Mouse (Mus musculus): ENCODE results near the gene Pdlim1. TPM values are rescaled to one million over a fixed set of nuclear protein-coding genes. Genes with fewer than 3 reads are reported as not detected.
"Not testable (repeated sequence)": the region's sequence is repeated elsewhere in the genome, so short reads cannot be mapped to it uniquely, and the experiment has no call there.

Pdlim1 gene
- polyA plus RNA-seq, 1 experiment from 2014 or later = 151 TPM

DNA sequence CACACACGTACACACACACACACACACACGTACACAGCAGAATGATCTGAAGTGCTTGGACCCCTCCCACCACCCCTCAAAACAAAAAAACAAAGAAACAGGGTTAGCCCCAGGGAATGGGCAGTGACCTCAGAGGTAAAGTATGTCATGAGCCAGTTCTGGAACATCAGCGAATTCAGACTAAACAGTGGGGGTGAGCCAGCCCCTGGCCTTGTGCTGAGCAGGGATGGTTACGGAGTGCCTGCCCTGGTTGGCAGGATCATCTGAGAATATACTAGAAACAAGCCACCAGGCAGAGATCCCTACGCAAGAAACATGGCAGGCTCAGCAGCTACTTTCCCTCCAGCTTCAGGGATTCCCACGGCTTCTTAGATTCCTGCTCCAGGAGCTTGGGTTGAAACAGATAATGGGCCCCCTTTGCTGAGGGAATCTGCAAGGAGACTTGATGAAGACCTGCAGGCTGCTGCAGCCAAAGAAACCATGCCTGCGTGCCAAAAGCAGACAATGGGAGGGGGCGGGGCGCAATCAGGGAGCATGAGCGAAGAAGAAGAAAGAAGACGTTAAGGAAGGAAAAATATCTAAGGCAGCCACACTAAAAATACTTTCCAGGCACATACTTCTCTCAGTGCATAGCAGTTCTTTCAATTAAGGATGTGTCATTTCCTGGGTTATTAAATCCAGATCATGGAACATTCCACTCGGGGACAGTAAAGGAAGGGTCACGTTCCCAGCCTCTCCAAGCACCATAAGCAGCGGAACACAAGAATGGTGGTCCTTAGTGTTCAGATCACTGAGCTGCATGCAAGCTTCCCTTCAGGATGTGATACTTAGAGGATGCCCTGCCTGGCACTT is 30.6 kb downstream of the Pdlim1 start:
- H3K4me2 ChIP-seq (replicated peaks) = peak overlapping the region; percentile 30
- WGBS = 36% methylated on average over 14 of the region's 14 CpGs
- peak; percentile 79 for ATAC-seq (ENCODE audit: insufficient number of reproducible peaks, low FRiP score, low TSS enrichment, low read depth)
- no peaks in the 10 kb centered on the region for H3K9me3 ChIP-seq (replicated peaks)
- H3K4me3 ChIP-seq (replicated peaks) = no peak overlapping the region
- H3K36me3 ChIP-seq = no peaks in the 10 kb centered on the region
- H3K27me3 ChIP-seq = no peaks in the 10 kb centered on the region
- H3K4me1 ChIP-seq = peaks cover 22% of the 10 kb centered on the region
- no peak overlapping the region for H3K9ac ChIP-seq
- peak overlapping the region; percentile 83 for H3K27ac ChIP-seq (replicated peaks)

DNA sequence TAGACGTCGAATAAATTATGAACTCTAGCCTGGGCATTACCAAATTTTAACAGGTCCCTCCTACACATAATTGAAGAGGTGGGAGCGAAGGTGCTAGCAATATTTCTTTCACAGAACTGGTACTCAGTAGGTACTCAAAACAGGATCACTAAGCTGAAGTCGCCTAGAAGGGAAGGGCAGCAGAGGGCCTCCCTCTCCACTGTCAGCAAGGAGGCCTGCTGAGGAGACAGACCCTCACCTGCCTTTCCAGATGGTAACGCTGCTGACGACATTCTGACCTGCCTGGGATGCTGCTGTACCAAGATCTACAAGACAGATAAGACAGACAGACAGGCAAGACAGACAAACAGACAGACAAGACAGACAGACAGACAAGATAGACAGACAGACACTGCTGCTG is 31.3 kb downstream of the Pdlim1 start:
- no peak overlapping the region for H3K9ac ChIP-seq
- 72% methylated on average over 6 of the region's 6 CpGs for WGBS
- H3K4me2 ChIP-seq (replicated peaks) = no peak overlapping the region
- H3K4me1 ChIP-seq = peaks cover 22% of the 10 kb centered on the region
- H3K4me3 ChIP-seq (replicated peaks) = no peak overlapping the region
- no peaks in the 10 kb centered on the region for H3K36me3 ChIP-seq
- H3K9me3 ChIP-seq (replicated peaks) = no peaks in the 10 kb centered on the region
- peak overlapping the region; percentile 83 for H3K27ac ChIP-seq (replicated peaks)
- no peaks in the 10 kb centered on the region for H3K27me3 ChIP-seq
- ATAC-seq (ENCODE audit: insufficient number of reproducible peaks, low FRiP score, low TSS enrichment, low read depth) = no peak

DNA sequence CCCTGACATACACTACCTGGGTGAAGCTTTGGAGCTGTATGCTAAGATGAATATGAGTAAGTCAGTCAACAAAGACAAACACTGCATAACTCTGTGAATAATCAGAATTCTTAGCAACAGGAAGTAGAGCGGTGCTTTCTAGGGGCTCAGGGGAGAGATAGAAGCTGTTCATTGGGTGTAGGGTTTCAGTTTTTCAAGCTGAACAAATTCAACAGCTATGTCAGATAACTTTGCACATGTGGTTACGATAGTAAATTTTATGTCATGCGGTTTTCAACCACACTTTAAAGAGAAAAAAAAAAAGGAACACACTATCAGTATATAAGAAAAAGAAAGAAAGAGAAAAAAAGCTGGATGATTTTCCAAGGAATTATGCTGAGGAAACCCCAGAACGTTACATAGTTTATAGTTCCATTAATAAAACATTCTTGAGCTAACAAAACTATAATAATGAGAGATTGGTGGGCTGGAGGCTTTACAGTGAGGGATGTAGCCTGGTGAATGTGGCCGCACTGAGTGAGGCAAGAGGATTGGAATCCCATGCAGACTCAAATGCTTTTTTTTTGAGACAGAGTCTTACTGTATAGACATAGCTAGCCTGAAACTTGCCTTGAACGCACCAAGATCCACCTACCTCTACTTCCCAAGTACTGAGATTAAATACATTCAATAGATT is 33.3 kb downstream of the Pdlim1 start:
- 58% methylated on average over 6 of the region's 6 CpGs for WGBS
- no peaks in the 10 kb centered on the region for H3K36me3 ChIP-seq
- H3K4me3 ChIP-seq (replicated peaks) = no peak overlapping the region
- H3K9ac ChIP-seq = no peak overlapping the region
- H3K9me3 ChIP-seq (replicated peaks) = no peaks in the 10 kb centered on the region
- H3K4me1 ChIP-seq = peaks cover 22% of the 10 kb centered on the region
- no peaks in the 10 kb centered on the region for H3K27me3 ChIP-seq
- H3K4me2 ChIP-seq (replicated peaks) = no peak overlapping the region
- no peak for ATAC-seq (ENCODE audit: insufficient number of reproducible peaks, low FRiP score, low TSS enrichment, low read depth)
- no peak overlapping the region for H3K27ac ChIP-seq (replicated peaks)

DNA sequence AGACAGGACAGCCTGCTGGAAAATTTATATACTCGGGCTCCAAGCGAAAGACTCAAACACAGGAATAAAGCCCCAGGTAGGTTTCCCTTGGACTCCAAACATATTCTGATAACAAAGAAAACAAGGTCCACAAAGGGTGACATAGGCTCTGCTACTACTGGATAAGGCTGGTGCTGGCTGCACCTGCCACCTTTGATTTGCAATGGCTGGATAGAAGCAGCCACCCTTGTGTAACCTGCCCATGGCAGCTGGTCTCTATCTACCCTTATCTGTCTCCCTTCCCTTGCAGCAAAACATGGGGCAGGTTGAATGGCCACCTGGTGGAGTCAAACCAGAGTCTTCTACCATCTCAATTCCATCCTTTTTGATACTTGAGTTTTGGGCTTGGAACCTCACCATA is 39.1 kb downstream of the Pdlim1 start:
- no peak overlapping the region for H3K4me2 ChIP-seq (replicated peaks)
- no peaks in the 10 kb centered on the region for H3K27me3 ChIP-seq
- no peak overlapping the region for H3K27ac ChIP-seq (replicated peaks)
- H3K9me3 ChIP-seq (replicated peaks) = no peaks in the 10 kb centered on the region
- 92% methylated on average over 2 of the region's 2 CpGs for WGBS
- H3K9ac ChIP-seq = no peak overlapping the region
- no peak for ATAC-seq (ENCODE audit: insufficient number of reproducible peaks, low FRiP score, low TSS enrichment, low read depth)
- H3K36me3 ChIP-seq = peaks cover 3% of the 10 kb centered on the region; the same call in 1 of the 2 replicates
- H3K4me1 ChIP-seq = peaks cover 10% of the 10 kb centered on the region; the same call in 1 of the 2 replicates
- H3K4me3 ChIP-seq (replicated peaks) = no peak overlapping the region

DNA sequence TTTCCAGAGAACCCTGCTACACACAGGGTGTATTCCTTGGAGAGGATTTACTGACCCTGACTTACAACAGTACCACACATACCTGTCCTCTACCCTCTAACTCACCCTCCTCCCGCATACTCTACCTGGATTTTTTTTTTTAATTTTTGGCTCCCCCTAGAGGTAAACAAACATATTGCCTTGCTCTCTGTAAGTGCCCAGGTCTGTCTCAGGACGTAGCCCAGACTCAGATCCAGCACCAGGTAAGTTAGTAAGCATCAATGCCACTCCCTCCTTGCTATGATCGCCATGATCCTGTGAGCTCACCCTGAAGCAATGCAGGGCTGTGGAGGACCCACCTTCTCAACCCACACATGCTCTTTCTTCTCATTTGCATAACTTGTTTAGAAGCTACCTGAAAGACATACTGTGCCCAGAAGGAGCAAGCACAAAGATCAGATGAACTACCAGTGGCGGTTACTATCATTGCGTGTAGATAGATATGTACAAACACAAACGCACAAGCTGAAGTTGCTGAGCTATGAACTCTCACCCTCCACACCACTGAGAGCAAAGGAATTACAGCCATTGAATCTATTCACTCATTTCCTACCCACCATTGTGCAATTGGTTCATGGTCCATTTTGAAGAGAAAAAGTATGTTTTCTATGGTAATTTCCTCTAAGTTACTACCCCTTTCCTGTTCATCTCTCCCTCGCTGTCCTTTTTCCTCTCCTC is 39.7 kb downstream of the Pdlim1 start:
- WGBS = 67% methylated on average over 7 of the region's 7 CpGs
- ATAC-seq (ENCODE audit: insufficient number of reproducible peaks, low FRiP score, low TSS enrichment, low read depth) = no peak
- peak overlapping the region; percentile 51; the same call in 1 of the 2 replicates for H3K27ac ChIP-seq (replicated peaks)

DNA sequence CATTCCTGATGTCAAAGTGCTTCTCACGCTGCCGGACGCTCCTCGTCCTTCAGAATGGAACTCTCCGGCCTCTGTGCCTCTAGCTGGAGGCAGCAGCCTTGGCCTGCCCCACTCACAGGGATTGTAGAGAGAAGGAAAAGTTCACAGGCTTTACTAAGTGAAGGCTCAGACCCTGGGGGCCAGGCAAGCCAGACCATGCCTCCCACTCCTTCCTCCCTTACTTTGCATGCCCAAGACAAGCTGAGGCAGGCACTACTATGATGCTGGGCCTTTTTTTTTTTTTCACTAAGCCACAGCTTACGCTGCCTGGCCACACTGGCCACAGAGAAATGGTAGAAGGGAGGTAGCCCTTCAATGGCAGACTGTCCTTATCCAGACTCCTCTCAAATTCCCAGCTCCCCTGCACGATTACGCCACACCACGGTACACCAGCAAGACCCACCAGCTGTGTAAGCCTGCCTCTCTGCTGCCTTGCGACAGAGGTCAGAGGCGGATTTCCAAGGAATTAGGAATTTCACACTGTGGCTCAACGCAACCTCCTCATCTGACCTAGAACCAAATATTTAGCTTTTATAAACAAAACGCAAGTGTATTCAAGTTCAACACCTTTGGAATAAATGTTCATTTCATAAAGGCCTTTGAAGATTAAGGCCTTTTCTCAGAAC is 40.4 kb downstream of the Pdlim1 start:
- peak overlapping the region; percentile 51; the same call in 1 of the 2 replicates for H3K27ac ChIP-seq (replicated peaks)
- no peak overlapping the region for H3K4me2 ChIP-seq (replicated peaks)
- H3K4me1 ChIP-seq = peaks cover 10% of the 10 kb centered on the region; the same call in 1 of the 2 replicates
- WGBS = 51% methylated on average over 13 of the region's 13 CpGs
- no peaks in the 10 kb centered on the region for H3K9me3 ChIP-seq (replicated peaks)
- ATAC-seq (ENCODE audit: insufficient number of reproducible peaks, low FRiP score, low TSS enrichment, low read depth) = peak; percentile 40; the same call in 1 of the 2 replicates
- peaks cover 3% of the 10 kb centered on the region; the same call in 1 of the 2 replicates for H3K36me3 ChIP-seq
- H3K27me3 ChIP-seq = no peaks in the 10 kb centered on the region
- no peak overlapping the region for H3K9ac ChIP-seq
- H3K4me3 ChIP-seq (replicated peaks) = no peak overlapping the region

More for the DNA sequence above, 39.7 kb downstream of the Pdlim1 start:
- H3K4me1 ChIP-seq = peaks cover 10% of the 10 kb centered on the region; the same call in 1 of the 2 replicates
- no peak overlapping the region for H3K9ac ChIP-seq
- H3K4me2 ChIP-seq (replicated peaks) = no peak overlapping the region
- H3K27me3 ChIP-seq = no peaks in the 10 kb centered on the region
- H3K9me3 ChIP-seq (replicated peaks) = no peaks in the 10 kb centered on the region
- H3K36me3 ChIP-seq = peaks cover 3% of the 10 kb centered on the region; the same call in 1 of the 2 replicates
- no peak overlapping the region for H3K4me3 ChIP-seq (replicated peaks)

DNA sequence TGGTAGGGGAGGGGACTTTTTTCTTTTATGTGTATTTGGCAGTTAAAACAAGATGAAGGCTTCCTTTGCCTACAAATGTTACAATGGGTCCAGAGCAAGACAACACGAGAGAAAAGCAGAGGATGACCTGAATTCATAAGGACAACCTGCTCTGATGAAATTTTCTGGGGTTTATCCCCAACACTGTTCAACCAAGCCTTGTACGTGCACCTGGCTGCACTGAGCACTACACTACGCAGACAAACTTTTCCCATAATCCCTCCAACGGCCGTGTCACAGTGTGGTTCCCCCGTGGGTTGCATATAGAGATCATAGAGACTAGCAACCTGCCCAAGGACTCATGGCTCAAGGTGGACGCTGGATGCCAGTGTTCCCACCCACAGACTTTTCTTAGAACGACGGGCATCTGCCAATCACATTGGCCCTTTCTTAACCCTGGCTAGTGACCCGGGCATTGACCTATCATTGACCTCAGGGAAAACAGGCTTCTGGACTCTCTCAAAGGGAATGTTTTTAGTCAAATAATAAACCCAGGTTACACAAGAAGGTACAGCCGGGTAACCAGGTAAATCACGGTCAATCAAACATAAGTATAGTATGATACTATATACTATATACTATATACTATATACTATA is 45.0 kb downstream of the Pdlim1 start:
- Histone ChIP-seq H3K4me1 (peaks cover 8% of the 10 kb centered on the region; the same call in 1 of the 2 replicates), H3K4me3 (replicated peaks) (no peak overlapping the region), H3K9me3 (replicated peaks) (no peaks in the 10 kb centered on the region), H3K27ac (replicated peaks) (no peak overlapping the region), H3K4me2 (replicated peaks) (no peak overlapping the region), H3K27me3 (no peaks in the 10 kb centered on the region), H3K36me3 (peaks cover 3% of the 10 kb centered on the region; the same call in 1 of the 2 replicates), H3K9ac (no peak overlapping the region)
- ATAC-seq (ENCODE audit: insufficient number of reproducible peaks, low FRiP score, low TSS enrichment, low read depth) = no peak
- WGBS = 79% methylated on average over 12 of the region's 12 CpGs

DNA sequence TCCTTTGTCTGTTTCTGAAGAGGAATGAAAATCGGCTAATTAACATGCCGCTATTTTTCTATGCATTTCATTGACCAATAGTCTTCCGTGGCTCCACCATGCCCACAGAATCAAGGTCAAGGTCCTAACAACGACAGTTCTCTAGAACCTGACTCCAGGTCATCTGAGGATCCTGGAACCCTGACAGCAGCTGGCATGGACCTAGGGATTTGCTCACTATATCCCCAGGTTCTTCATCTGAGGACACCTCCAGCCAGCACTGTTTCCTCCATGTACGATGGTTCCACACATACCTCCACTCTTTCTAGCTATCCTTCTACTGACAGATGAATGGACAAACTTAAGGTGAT is 45.9 kb downstream of the Pdlim1 start:
- H3K4me2 ChIP-seq (replicated peaks) = no peak overlapping the region
- WGBS = 70% methylated on average over 5 of the region's 5 CpGs
- no peaks in the 10 kb centered on the region for H3K4me1 ChIP-seq
- H3K27me3 ChIP-seq = no peaks in the 10 kb centered on the region
- ATAC-seq (ENCODE audit: insufficient number of reproducible peaks, low FRiP score, low TSS enrichment, low read depth) = no peak
- no peaks in the 10 kb centered on the region for H3K9me3 ChIP-seq (replicated peaks)
- no peak overlapping the region for H3K9ac ChIP-seq
- H3K4me3 ChIP-seq (replicated peaks) = no peak overlapping the region
- peaks cover 3% of the 10 kb centered on the region; the same call in 1 of the 2 replicates for H3K36me3 ChIP-seq
- H3K27ac ChIP-seq (replicated peaks) = no peak overlapping the region

DNA sequence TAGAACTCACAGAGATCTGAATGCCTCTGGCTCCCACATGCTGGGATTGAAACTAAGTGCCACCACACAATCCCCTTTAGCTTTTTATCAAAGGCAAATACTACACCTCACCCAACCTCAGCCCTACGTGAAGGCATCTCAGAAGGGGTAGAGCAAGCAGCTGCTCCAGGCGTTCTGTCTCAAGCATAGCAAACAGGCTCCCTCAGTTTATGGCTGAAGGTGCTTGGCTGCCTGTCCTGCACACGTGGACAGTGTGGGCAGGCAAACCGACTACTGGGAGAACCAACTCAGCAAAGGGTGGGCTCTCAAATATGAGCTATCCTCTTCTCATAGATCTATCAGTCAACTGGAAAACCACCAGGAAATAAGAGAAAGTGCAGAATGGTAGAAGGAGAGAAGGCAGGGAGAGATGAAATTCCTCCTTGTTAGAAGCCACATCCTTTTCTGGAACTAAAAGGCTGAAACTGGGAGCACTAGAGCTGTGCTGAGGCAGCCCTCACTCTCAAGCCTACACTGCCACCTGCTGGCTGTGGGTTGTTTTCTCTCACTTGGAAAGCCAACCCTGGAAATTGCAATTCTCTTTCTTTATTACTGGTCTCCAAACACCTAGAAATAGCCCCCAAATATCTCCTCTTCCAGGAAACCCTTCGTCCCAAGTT is 46.4 kb downstream of the Pdlim1 start:
- Histone ChIP-seq H3K4me3 (replicated peaks) (no peak overlapping the region), H3K36me3 (peaks cover 3% of the 10 kb centered on the region; the same call in 1 of the 2 replicates), H3K4me2 (replicated peaks) (no peak overlapping the region), H3K4me1 (no peaks in the 10 kb centered on the region), H3K27ac (replicated peaks) (no peak overlapping the region), H3K9ac (no peak overlapping the region), H3K9me3 (replicated peaks) (no peaks in the 10 kb centered on the region), H3K27me3 (no peaks in the 10 kb centered on the region)
- 69% methylated on average over 5 of the region's 5 CpGs for WGBS
- no peak for ATAC-seq (ENCODE audit: insufficient number of reproducible peaks, low FRiP score, low TSS enrichment, low read depth)

DNA sequence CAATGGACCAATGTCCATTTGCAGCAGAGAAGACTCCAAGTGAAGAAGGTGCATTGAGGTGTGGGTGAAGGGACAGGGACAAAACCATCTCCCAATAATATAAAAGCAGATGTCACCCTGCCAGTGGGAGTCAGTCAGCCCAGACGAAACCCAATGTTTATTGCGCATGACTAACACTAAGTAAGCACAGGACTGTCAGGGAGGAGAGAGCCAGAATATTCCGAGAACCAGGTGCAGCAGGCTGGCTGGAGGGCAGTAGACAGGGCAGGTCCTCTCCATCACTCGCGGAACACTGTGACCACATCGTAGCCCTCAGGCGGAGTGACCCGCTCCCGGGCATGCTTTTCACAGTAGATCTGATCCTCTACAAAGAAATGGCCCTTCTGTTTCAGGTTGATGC is 49.3 kb downstream of the Pdlim1 start:
- not testable (repeated sequence) for H3K4me2 ChIP-seq (replicated peaks); H3K4me3 ChIP-seq (replicated peaks); H3K27ac ChIP-seq (replicated peaks); H3K9ac ChIP-seq; H3K27me3 ChIP-seq; H3K4me1 ChIP-seq; H3K9me3 ChIP-seq (replicated peaks); H3K36me3 ChIP-seq; ATAC-seq (ENCODE audit: insufficient number of reproducible peaks, low FRiP score, low TSS enrichment, low read depth)
- WGBS = 96% methylated on average over 9 of the region's 9 CpGs

Measured in embryonic facial prominence, embryonic 15.5 days (tissue).